Mouse (Mus musculus) E14TG2a.4 (cell line): ENCODE results near the gene Rsg1.

Experiments used
- CTCF ChIP-seq: conservative IDR thresholded peaks from 2 replicates; pipeline ENCODE4 v1.5.1; 2014; ENCODE audit warnings: low read length
- NANOG ChIP-seq: IDR thresholded peaks from 2 replicates; pipeline ENCODE4 v1.6.1; 2014; ENCODE audit warnings: borderline replicate concordance, low read length, mixed read lengths

DNA sequence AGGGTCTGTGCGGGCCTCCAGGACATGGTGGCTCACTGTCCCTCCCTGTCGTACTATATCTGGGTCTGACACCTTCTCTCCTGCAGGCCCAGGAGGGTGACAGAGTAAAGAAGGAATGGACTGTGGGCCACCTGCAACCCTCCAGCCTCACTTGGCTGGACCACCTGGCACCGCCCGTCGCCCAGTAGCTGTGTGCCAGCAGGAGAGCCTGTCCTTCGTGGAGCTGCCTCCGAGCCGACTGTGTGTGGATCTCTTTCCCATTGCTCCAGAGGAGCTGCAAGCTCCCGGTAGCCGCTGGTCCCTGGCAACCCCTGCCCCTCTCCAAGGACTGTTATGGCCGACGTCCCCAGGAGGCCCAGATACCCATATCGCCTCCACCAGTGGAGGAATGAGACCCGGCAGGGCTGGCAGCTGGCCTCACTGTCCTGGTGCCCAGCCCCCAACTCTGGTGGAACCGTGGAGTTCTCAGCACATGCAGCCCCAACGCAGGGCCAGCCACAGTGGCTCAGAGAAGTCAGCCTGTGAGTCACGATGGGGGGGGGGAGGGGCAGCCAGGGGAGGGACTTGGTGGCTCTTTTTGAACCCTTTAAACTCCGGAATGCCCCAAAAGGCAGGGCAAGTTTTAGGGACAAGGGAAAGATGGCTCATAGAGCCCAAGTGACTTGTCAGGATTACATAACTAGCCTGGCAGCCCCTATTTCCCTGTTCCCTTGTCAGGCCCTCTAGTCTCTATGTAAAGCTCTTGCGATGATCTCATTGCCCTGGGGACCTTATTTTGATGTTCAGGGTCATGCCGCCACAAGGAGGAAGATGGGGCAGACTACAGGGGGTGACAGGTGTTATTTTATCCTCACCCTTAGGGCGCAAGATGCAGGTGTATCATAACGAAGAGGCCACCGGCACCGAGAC, 32.6 kb downstream of the Rsg1 start:
- no peak for TF ChIP-seq CTCF
- TF ChIP-seq NANOG: no peak
